Mouse (Mus musculus) heart, postnatal 0 days (tissue): ENCODE results near the gene Nsun4. TPM values are rescaled to one million over a fixed set of nuclear protein-coding genes. Genes with fewer than 3 reads are reported as not detected.

ENCODE experiments used
- ATAC-seq: fragments of 200-750 bp; cut with Nextera tagmentation; 2 replicates; pipeline ENCODE4 v1.8.0; 2017; ENCODE audit warnings: low read depth, moderate number of reproducible peaks, moderate library complexity; ENCODE audit not compliant: insufficient read depth
- DNase-seq: peaks from one replicate; pipeline ENCODE4 v3.0.0-alpha.2; 2016; ENCODE audit warnings: low spot score
- H3K27ac ChIP-seq: fragments of 300-500 bp; sonication (generic); 2 replicates; pipeline ENCODE4 v1.5.1; 2014; ENCODE audit warnings: low read depth, mild to moderate bottlenecking
- H3K27me3 ChIP-seq: fragments of 300-500 bp; sonication (generic); 2 replicates; pipeline ENCODE4 v1.6.1; 2014; ENCODE audit warnings: low read length, mixed read lengths; ENCODE audit not compliant: control insufficient read depth, insufficient read depth
- H3K36me3 ChIP-seq: fragments of 300-500 bp; sonication (generic); replicated peaks from 2 replicates; pipeline ENCODE4 v1.6.1; 2014; ENCODE audit warnings: low read length, mixed read lengths; ENCODE audit not compliant: control insufficient read depth, insufficient read depth
- H3K4me1 ChIP-seq: fragments of 300-500 bp; sonication (generic); 2 replicates; pipeline ENCODE4 v1.6.1; 2014; ENCODE audit warnings: antibody characterized with exemption; ENCODE audit not compliant: control insufficient read depth, insufficient read depth
- H3K4me2 ChIP-seq: fragments of 300-500 bp; sonication (generic); 2 replicates; pipeline ENCODE4 v1.6.1; 2014; ENCODE audit warnings: low read depth, mild to moderate bottlenecking, low read length, moderate library complexity
- H3K4me3 ChIP-seq: fragments of 300-500 bp; sonication (generic); 2 replicates; pipeline ENCODE4 v1.5.1; 2014; ENCODE audit warnings: low read depth, low read length
- H3K9ac ChIP-seq: fragments of 300-500 bp; sonication (generic); replicated peaks from 2 replicates; pipeline ENCODE4 v1.6.1; 2014; ENCODE audit warnings: low read depth, low read length, mixed read lengths
- H3K9me3 ChIP-seq: fragments of 300-500 bp; sonication (generic); replicated peaks from 2 replicates; pipeline ENCODE4 v1.6.1; 2016; ENCODE audit warnings: low read length; ENCODE audit not compliant: control insufficient read depth
- CTCF ChIP-seq: IDR thresholded peaks from 2 replicates; pipeline ENCODE4 v1.5.1; 2016; ENCODE audit warnings: antibody characterized with exemption, control low read depth, low read depth
- EP300 ChIP-seq: IDR thresholded peaks from 2 replicates; pipeline ENCODE4 v1.6.1; 2016; ENCODE audit warnings: antibody characterized with exemption, low read depth
- WGBS: fragments of 180-500 bp; shearing (Covaris S2); extraction: QIAGEN DNeasy Blood & Tissue Kit; methylation state at CpG from one replicate; pipeline ENCODE4 v1.1.7; 2014; 5-methylcytosine and 5-hydroxymethylcytosine counted together
- polyA plus RNA-seq: library from polyadenylated mRNA; unstranded; fragments of >200 nt; fragmentation: Nextera tagmentation; extraction: Ambion mirVana; gene quantifications from 2 replicates; pipeline ENCODE4 v1.2.1, GENCODE M21; 2015
- total RNA-seq: library from RNA; depleted of rRNA; stranded (reverse); fragments of >200 nt; gene quantifications from 2 replicates; pipeline ENCODE4 v1.2.3, GENCODE M21; 2014; ENCODE audit warnings: low replicate concordance

Gene Nsun4
- total and polyA plus RNA-seq, 2 experiments from 2014 or later: 33.9 to 43.5 TPM

GRCm38 (mm10) chr4:116046604-116047003 lies 7.1 kb downstream of the Nsun4 start:
- H3K4me2 ChIP-seq: no peak overlapping the region
- no peak overlapping the region for H3K9ac ChIP-seq
- ATAC-seq (no peak), DNase-seq (no peak)
- H3K36me3 ChIP-seq: peaks cover 35% of the 10 kb centered on the region; the same call in 1 of the 2 replicates
- H3K27me3 ChIP-seq: no peaks in the 10 kb centered on the region
- no peaks in the 10 kb centered on the region for H3K4me1 ChIP-seq
- 88% methylated on average over 2 of the region's 2 CpGs for WGBS
- no peaks in the 10 kb centered on the region for H3K9me3 ChIP-seq
- TF ChIP-seq CTCF (no peak), EP300 (no peak)
- no peak overlapping the region for H3K4me3 ChIP-seq
- H3K27ac ChIP-seq: no peak overlapping the region

- no peak overlapping the region for H3K4me2 ChIP-seq
- no peak overlapping the region for H3K4me3 ChIP-seq
- ATAC-seq (no peak), DNase-seq (no peak)
- no peaks in the 10 kb centered on the region for H3K4me1 ChIP-seq
- H3K36me3 ChIP-seq: peaks cover 53% of the 10 kb centered on the region
- no peak for TF ChIP-seq CTCF
- TF ChIP-seq EP300: no peak
- H3K9me3 ChIP-seq: no peaks in the 10 kb centered on the region
- H3K9ac ChIP-seq: no peak overlapping the region
- no peak overlapping the region for H3K27ac ChIP-seq
- 71% methylated on average over 3 of the region's 3 CpGs for WGBS
- H3K27me3 ChIP-seq: no peaks in the 10 kb centered on the region
Measured at GRCm38 (mm10) chr4:116042186-116042585, 11.5 kb downstream of the Nsun4 start.

- 93% methylated on average over 2 of the region's 2 CpGs for WGBS
- H3K4me3 ChIP-seq: no peak overlapping the region
- DNase-seq (no peak), ATAC-seq (no peak)
- no peaks in the 10 kb centered on the region for H3K4me1 ChIP-seq
- no peaks in the 10 kb centered on the region for H3K9me3 ChIP-seq
- no peak overlapping the region for H3K4me2 ChIP-seq
- no peaks in the 10 kb centered on the region for H3K27me3 ChIP-seq
- TF ChIP-seq CTCF (no peak), EP300 (no peak)
- no peak overlapping the region for H3K27ac ChIP-seq
- peaks cover 54% of the 10 kb centered on the region for H3K36me3 ChIP-seq
- no peak overlapping the region for H3K9ac ChIP-seq
Measured at GRCm38 (mm10) chr4:116040466-116040865, 13.2 kb downstream of the Nsun4 start.

- 86% methylated on average over 5 of the region's 5 CpGs for WGBS
- Histone ChIP-seq H3K36me3 (peaks cover 47% of the 10 kb centered on the region), H3K27ac (no peak overlapping the region), H3K9ac (no peak overlapping the region), H3K4me3 (no peak overlapping the region), H3K9me3 (no peaks in the 10 kb centered on the region), H3K4me2 (no peak overlapping the region), H3K4me1 (no peaks in the 10 kb centered on the region), H3K27me3 (no peaks in the 10 kb centered on the region)
- ATAC-seq (no peak), DNase-seq (no peak)
- no peak for TF ChIP-seq EP300
- no peak for TF ChIP-seq CTCF
Measured at GRCm38 (mm10) chr4:116033374-116033773, 20.3 kb downstream of the Nsun4 start.

GRCm38 (mm10) chr4:116032906-116033305 lies 20.8 kb downstream of the Nsun4 start:
- H3K27me3 ChIP-seq: no peaks in the 10 kb centered on the region
- WGBS: 83% methylated on average over 9 of the region's 9 CpGs
- H3K27ac ChIP-seq: no peak overlapping the region
- ATAC-seq (no peak), DNase-seq (no peak)
- H3K9ac ChIP-seq: no peak overlapping the region
- no peaks in the 10 kb centered on the region for H3K9me3 ChIP-seq
- H3K4me2 ChIP-seq: no peak overlapping the region
- H3K4me1 ChIP-seq: no peaks in the 10 kb centered on the region
- TF ChIP-seq CTCF: no peak
- no peak for TF ChIP-seq EP300
- peaks cover 43% of the 10 kb centered on the region for H3K36me3 ChIP-seq
- H3K4me3 ChIP-seq: no peak overlapping the region
